Mouse (Mus musculus) midbrain, embryonic 12.5 days (tissue): ENCODE results near the gene Slc25a19. TPM values are rescaled to one million over a fixed set of nuclear protein-coding genes. Genes with fewer than 3 reads are reported as not detected.

Experiments
- ATAC-seq: fragments of 200-750 bp; cut with Nextera tagmentation; 2 replicates; pipeline ENCODE4 v1.8.0; 2017; ENCODE audit warnings: low read depth, moderate TSS enrichment, moderate library complexity; ENCODE audit not compliant: low FRiP score
- H3K27ac ChIP-seq: fragments of 300-500 bp; sonication (generic); replicated peaks from 2 replicates; pipeline ENCODE4 v1.5.1; 2016; ENCODE audit warnings: mild to moderate bottlenecking
- H3K27me3 ChIP-seq: fragments of 300-500 bp; sonication (generic); 2 replicates; pipeline ENCODE4 v1.6.1; 2016; ENCODE audit warnings: mild to moderate bottlenecking
- H3K36me3 ChIP-seq: fragments of 300-500 bp; sonication (generic); 2 replicates; pipeline ENCODE4 v1.6.1; 2016
- H3K4me1 ChIP-seq: fragments of 300-500 bp; sonication (generic); 2 replicates; pipeline ENCODE4 v1.6.1; 2016
- H3K4me2 ChIP-seq: fragments of 300-500 bp; sonication (generic); replicated peaks from 2 replicates; pipeline ENCODE4 v1.6.1; 2016; ENCODE audit warnings: mild to moderate bottlenecking, moderate library complexity
- H3K4me3 ChIP-seq: fragments of 300-500 bp; sonication (generic); 2 replicates; pipeline ENCODE4 v1.5.1; 2016; ENCODE audit warnings: mild to moderate bottlenecking
- H3K9ac ChIP-seq: fragments of 300-500 bp; sonication (generic); replicated peaks from 2 replicates; pipeline ENCODE4 v1.6.1; 2016; ENCODE audit warnings: mild to moderate bottlenecking, moderate library complexity
- H3K9me3 ChIP-seq: fragments of 300-500 bp; sonication (generic); 2 replicates; pipeline ENCODE4 v1.6.1; 2016; ENCODE audit warnings: mild to moderate bottlenecking
- WGBS: fragments of 180-500 bp; shearing (Covaris S2); methylation state at CpG from one replicate; pipeline ENCODE4 v1.1.7; 2016; 5-methylcytosine and 5-hydroxymethylcytosine counted together
- polyA plus RNA-seq: library from polyadenylated mRNA; unstranded; fragments of >200 nt; fragmentation: Nextera tagmentation; extraction: Ambion mirVana; gene quantifications from 2 replicates; pipeline ENCODE4 v1.2.1, GENCODE M21; 2016

Gene Slc25a19
- polyA plus RNA-seq, 1 experiment from 2014 or later: 26.2 TPM

DNA sequence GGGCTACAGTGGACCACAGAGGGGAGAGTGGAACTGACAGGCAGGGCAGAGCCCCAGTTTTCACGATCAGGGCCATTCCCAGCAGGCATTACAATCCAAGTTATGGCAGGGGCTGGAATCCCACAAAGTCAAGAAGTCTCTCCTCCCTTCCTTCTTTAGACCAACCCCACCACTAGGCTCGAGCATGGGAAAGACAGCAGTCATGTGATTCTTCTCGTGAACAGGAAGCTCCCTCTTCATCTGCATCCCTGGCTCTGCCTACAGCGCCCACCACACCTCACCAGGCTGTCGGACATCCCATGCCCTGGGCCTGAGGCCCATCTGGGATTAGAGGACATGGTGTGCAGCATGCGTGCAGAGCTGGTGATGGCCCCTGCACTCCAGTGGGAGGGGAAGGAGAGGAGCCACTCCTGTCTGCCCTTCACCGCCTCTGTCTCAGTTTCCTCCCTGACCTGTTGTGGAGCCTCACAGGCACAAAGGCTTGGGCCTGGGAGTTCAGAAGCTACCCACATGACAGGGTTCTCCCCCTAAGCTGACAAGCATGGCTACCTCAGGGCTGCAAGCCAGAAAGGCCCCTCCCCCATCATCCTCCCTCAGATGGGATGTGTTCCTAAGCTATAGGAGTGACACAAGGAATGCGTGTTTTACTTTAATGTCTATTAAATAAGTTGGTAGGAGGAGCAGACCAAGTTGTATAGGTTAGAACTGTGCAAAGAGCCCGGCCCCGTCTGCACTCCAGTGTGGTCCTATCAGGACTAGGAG, 13.6 kb downstream of the Slc25a19 start:
- Histone ChIP-seq H3K27me3 (peaks cover 22% of the 10 kb centered on the region), H3K9ac (no peak overlapping the region), H3K9me3 (no peaks in the 10 kb centered on the region), H3K4me1 (peaks cover 14% of the 10 kb centered on the region), H3K36me3 (peaks cover 12% of the 10 kb centered on the region), H3K4me3 (no peak overlapping the region), H3K27ac (no peak overlapping the region), H3K4me2 (no peak overlapping the region)
- WGBS: 84% methylated on average over 10 of the region's 10 CpGs
- no peak for ATAC-seq

GRCm38 (mm10) chr11:115613138-115613945, 14.8 kb downstream of the Slc25a19 start:
- H3K9ac ChIP-seq: peak overlapping the region; percentile 61
- no peaks in the 10 kb centered on the region for H3K9me3 ChIP-seq
- peak overlapping the region; percentile 87 for H3K4me2 ChIP-seq
- peak overlapping the region; percentile 74 for H3K27ac ChIP-seq
- under 1% methylated on average over 16 of the region's 16 CpGs for WGBS
- H3K4me3 ChIP-seq: peak overlapping the region; percentile 60
- H3K36me3 ChIP-seq: peaks cover 17% of the 10 kb centered on the region
- peaks cover 14% of the 10 kb centered on the region for H3K4me1 ChIP-seq
- ATAC-seq: no peak
- H3K27me3 ChIP-seq: peaks cover 22% of the 10 kb centered on the region

- H3K27ac ChIP-seq: peak within 1 kb of the TSS; percentile 74
- 0% methylated on average over 72 of the region's 80 CpGs for WGBS
Measured at GRCm38 (mm10) chr11:115612410-115613137, 15.5 kb downstream of the Slc25a19 start, which contains the start of gene Mif4gd. Mif4gd (minus strand) TSS chr11:115612969.

DNA sequence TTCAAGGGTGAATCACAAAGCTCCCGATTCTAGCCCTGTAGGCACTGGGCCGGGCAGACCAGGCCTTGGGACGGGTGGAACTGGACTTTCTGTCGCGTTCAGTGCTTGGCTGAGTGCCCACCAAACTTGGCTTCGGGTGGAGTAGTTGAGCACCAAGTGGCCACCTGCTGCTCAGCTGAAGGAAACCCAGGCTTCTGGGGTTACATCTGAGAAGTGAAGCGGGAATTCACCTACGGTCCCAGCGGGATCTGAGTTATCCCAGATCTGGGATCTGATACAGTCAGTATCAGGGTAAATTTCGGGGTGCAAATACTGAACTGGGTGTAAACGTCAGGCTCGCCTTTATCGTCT, 16.1 kb downstream of the Slc25a19 start:
- H3K36me3 ChIP-seq: peaks cover 30% of the 10 kb centered on the region
- peaks cover 22% of the 10 kb centered on the region for H3K27me3 ChIP-seq
- no peaks in the 10 kb centered on the region for H3K9me3 ChIP-seq
- H3K4me3 ChIP-seq: peak overlapping the region; percentile 60
- H3K27ac ChIP-seq: peak overlapping the region; percentile 35
- peaks cover 14% of the 10 kb centered on the region for H3K4me1 ChIP-seq
- WGBS: 3% methylated on average over 13 of the region's 13 CpGs
- H3K4me2 ChIP-seq: peak overlapping the region; percentile 87
- peak overlapping the region; percentile 61 for H3K9ac ChIP-seq
- peak; percentile 14 for ATAC-seq

More at GRCm38 (mm10) chr11:115612410-115613137, 15.5 kb downstream of the Slc25a19 start, which contains the start of gene Mif4gd:
- Histone ChIP-seq H3K4me1 (peaks cover 14% of the 10 kb centered on the region), H3K4me3 (peak within 1 kb of the TSS; percentile 60), H3K36me3 (peaks cover 24% of the 10 kb centered on the region), H3K27me3 (peaks cover 22% of the 10 kb centered on the region), H3K9me3 (no peaks in the 10 kb centered on the region), H3K4me2 (peak within 1 kb of the TSS; percentile 87), H3K9ac (peak within 1 kb of the TSS; percentile 61)
- ATAC-seq: peak; percentile 90

DNA sequence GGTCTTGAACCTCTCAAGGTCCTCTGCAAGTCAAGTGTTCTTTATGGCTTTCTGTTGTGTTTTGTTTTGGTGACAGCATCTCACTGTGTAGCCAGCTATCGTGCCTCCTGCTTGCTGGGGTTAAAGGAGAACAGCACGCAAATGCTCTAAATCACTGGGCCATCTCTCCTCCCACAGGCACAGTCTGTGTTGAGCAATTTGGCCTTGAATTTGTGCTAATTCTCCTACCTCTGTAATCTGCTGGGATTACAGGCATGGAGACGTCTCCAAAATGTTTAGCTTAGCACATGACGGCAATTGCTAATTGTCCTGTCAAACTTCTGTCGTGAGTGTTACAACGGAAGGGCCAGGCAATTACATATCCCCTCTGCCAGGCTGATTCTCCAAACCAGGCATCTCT, 16.9 kb downstream of the Slc25a19 start:
- Histone ChIP-seq H3K4me1 (peaks cover 14% of the 10 kb centered on the region), H3K9me3 (no peaks in the 10 kb centered on the region), H3K27me3 (peaks cover 22% of the 10 kb centered on the region), H3K36me3 (peaks cover 38% of the 10 kb centered on the region), H3K9ac (no peak overlapping the region), H3K27ac (no peak overlapping the region), H3K4me3 (no peak overlapping the region), H3K4me2 (no peak overlapping the region)
- 81% methylated on average over 6 of the region's 6 CpGs for WGBS
- no peak for ATAC-seq

GRCm38 (mm10) chr11:115609576-115609975, 18.5 kb downstream of the Slc25a19 start:
- no peaks in the 10 kb centered on the region for H3K9me3 ChIP-seq
- no peak overlapping the region for H3K4me3 ChIP-seq
- H3K9ac ChIP-seq: no peak overlapping the region
- H3K36me3 ChIP-seq: peaks cover 42% of the 10 kb centered on the region
- no peak overlapping the region for H3K4me2 ChIP-seq
- H3K27me3 ChIP-seq: peaks cover 21% of the 10 kb centered on the region
- no peak for ATAC-seq
- H3K4me1 ChIP-seq: peaks cover 23% of the 10 kb centered on the region
- H3K27ac ChIP-seq: no peak overlapping the region
- 76% methylated on average over 3 of the region's 3 CpGs for WGBS

DNA sequence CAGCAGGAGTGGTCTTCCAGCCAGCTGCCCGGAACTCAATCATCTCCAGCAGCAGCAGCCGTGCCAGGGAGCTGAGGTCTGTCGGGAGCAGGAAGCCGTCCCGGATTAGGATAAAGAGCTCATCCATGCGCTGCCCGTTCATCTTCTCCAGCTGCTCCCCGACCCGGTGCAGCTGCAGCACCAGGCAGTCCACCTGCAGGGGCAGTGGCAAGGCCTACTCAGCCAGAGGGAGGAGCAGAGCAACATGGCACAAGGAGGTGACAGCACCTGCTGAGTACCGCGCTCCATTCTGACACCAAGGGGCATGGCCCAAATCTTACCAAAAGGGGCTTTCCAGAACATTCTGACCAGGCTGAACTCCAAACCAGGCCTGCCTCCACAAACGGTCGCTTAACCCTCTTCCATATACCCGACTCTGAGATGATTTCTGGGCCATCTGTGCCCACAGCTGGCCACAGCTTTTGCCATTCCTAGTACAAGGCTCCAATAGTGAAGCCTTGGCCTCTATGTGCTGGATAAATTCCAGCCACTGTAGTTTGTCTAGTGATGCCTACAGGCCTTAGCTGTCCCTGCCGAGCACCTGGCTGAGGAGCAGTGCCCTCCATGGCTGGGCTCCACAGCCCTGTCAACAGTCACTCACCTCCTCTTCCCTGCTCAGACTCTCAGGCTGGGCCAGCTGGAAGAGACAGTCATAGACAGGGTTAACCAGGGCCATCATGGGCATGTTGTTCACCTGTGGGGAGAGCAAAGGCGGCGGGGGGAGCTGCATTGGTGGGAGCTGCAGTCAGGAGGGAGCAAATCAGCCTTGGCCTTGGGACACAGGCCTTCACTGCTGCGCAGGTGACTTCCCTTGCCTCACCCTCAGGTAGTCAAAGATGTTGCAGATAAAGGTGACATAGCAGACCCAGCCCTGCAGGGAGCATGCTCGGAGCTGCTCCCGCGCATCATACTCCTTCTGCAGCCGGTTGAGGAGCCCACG, 19.4 kb downstream of the Slc25a19 start:
- no peak overlapping the region for H3K27ac ChIP-seq
- H3K36me3 ChIP-seq: peaks cover 42% of the 10 kb centered on the region
- no peak for ATAC-seq
- no peaks in the 10 kb centered on the region for H3K9me3 ChIP-seq
- no peak overlapping the region for H3K4me2 ChIP-seq
- H3K4me1 ChIP-seq: peaks cover 25% of the 10 kb centered on the region
- H3K9ac ChIP-seq: no peak overlapping the region
- peaks cover 12% of the 10 kb centered on the region for H3K27me3 ChIP-seq
- 82% methylated on average over 23 of the region's 23 CpGs for WGBS
- no peak overlapping the region for H3K4me3 ChIP-seq

GRCm38 (mm10) chr11:115606733-115607132, 21.4 kb downstream of the Slc25a19 start:
- Histone ChIP-seq H3K27me3 (peaks cover 6% of the 10 kb centered on the region), H3K9me3 (no peaks in the 10 kb centered on the region), H3K4me3 (no peak overlapping the region), H3K36me3 (peaks cover 42% of the 10 kb centered on the region), H3K9ac (no peak overlapping the region), H3K4me1 (peaks cover 25% of the 10 kb centered on the region), H3K27ac (no peak overlapping the region), H3K4me2 (no peak overlapping the region)
- WGBS: 96% methylated on average over 18 of the region's 18 CpGs
- ATAC-seq: no peak

DNA sequence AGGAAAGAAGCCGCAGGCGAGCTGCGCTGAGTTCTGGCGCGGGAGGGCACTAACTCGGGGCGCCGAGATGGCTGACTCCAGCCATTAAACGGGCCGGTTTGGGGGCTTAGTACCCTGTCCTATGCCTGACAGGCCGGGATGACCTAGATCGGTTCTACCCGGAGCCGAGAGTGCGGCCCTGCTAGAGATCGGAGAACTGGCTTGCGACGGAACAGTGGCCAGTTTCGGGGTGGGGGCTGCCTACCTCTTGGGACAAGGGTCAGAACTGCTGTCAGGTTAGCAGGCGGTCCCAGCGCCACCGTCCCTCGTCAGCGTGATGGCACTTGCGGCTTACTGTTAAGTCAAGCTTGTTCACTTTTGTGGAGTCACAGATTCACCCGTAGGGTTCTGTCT, 23.8 kb downstream of the Slc25a19 start:
- ATAC-seq: peak; percentile 45
- Histone ChIP-seq H3K36me3 (peaks cover 48% of the 10 kb centered on the region), H3K9ac (peak overlapping the region; percentile 96), H3K4me2 (peak overlapping the region; percentile 94), H3K9me3 (no peaks in the 10 kb centered on the region), H3K27me3 (no peaks in the 10 kb centered on the region), H3K4me3 (peak overlapping the region; percentile 98), H3K4me1 (peaks cover 22% of the 10 kb centered on the region), H3K27ac (peak overlapping the region; percentile 88)
- under 1% methylated on average over 26 of the region's 26 CpGs for WGBS

DNA sequence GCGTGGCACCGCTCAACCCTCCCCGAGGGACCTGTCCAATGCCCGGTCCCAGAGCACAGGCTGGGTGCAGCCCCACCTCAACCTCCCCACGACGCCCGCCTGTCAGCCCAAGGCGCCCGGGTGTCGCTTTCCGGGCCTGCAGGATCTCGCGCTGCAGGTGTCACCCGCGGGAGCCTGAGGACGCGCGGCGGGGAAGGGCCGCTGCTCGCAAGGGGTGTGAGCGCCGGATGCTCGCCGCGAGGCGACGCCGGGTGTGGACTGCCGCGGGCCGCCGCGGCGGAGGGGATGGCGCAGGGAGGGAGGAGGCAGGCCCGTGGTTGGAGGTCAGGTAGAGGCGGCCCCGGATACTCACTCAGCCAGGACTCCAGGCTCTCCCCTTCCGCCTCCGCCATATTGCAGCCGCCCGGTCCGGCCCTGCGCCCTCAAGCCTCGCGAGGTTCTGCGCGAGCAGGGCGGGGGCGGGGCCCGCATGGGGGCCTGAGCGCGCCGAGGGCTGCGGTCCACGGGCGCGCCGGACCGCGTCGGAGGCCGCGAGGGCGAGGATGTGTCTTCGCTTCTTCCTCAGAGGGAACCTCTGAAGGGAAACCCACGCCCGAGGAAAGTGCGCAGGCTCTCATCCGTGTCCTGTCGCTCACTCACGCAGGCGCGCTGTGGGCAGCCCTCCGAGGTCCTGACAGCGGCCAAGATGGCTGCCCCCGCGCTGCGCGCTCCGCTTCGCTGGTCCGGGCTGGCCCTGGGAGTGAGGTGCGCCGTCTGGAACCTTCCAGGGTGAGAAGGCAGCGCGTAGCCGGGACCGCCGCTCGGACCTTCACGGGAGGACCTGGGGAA, 24.4 kb downstream of the Slc25a19 start, which contains the start of the genes Mrps7 and Gga3:
TSS of gene Mrps7 (plus strand) at position 450 of the 828 bp plus-strand sequence.
TSS of gene Gga3 (minus strand) at position 576 of the 828 bp plus-strand sequence.
- peaks cover 42% of the 10 kb centered on the region for H3K36me3 ChIP-seq
- under 1% methylated on average over 88 of the region's 93 CpGs for WGBS
- H3K27ac ChIP-seq: peak within 1 kb of the TSS; percentile 88
- H3K9ac ChIP-seq: peak within 1 kb of the TSS; percentile 96
- H3K4me2 ChIP-seq: peak within 1 kb of the TSS; percentile 94
- H3K9me3 ChIP-seq: no peaks in the 10 kb centered on the region
- H3K4me3 ChIP-seq: peak within 1 kb of the TSS; percentile 98
- H3K4me1 ChIP-seq: peaks cover 22% of the 10 kb centered on the region
- ATAC-seq: peak; percentile 95
- no peaks in the 10 kb centered on the region for H3K27me3 ChIP-seq
